Mouse (Mus musculus): ENCODE measurements around the gene 4930426L09Rik.

DNA sequence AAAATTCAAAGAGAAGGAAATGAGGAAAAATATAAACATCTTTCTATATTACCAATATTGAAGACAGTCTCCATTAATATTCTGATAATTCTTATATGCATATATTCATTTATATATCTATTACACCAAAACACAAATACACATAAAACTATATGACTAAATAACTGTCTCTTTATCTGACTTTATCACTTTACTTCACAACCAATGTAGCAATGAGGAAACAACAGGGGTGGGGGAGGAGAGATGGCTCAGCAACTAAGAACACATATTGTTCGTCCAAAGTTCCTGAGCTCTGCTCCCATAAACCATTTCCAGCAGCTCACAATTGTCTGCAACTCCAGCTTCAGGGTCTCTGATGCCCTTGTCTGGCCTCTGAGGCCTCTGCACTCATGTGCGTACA is 47.4 kb upstream of the 4930426L09Rik start:
- no peak for TF ChIP-seq CTCF (IDR thresholded peaks at IDR 0.05)
- TF ChIP-seq POLR2A (IDR thresholded peaks at IDR 0.05; ENCODE audit: insufficient read depth, low read depth, low read length), result no peak
- TF ChIP-seq EP300 (IDR thresholded peaks at IDR 0.05; ENCODE audit: insufficient read depth, low read depth, low read length), result no peak

All from heart, adult 2 months (tissue).